Mouse (Mus musculus) spleen, adult 2 months (tissue): ENCODE measurements at regions not wholly inside any gene's neighbourhood (a gene's known extent, or its start where the extent isn't known, plus 50 kb on each side); places are given as distances from the start of the nearest gene placed in this dataset.

Experiments used
- DNase-seq, 2 experiments: peaks; one replicate each; pipeline versions ENCODE4 v3.0.0 to v3.0.0-alpha.2; 2012 to 2021; ENCODE audit warnings: low spot score in 2 of 2, low read depth in 1 of 2
- H3K27ac ChIP-seq: fragments of 200-500 bp; 2 replicates; pipeline ENCODE4 v1.5.1; 2012; ENCODE audit warnings: low read length, inconsistent platforms; ENCODE audit not compliant: insufficient read depth
- H3K27me3 ChIP-seq: fragments of 200-500 bp; 2 replicates; pipeline ENCODE4 v1.6.1; 2012; ENCODE audit warnings: mild to moderate bottlenecking, moderate library complexity, low read length, inconsistent platforms; ENCODE audit not compliant: control insufficient read depth, insufficient read depth
- H3K36me3 ChIP-seq: fragments of 200-500 bp; 2 replicates; pipeline ENCODE4 v1.6.1; 2012; ENCODE audit warnings: mild to moderate bottlenecking, low read length, inconsistent platforms; ENCODE audit not compliant: control insufficient read depth, insufficient read depth
- H3K4me1 ChIP-seq: fragments of 200-500 bp; 2 replicates; pipeline ENCODE4 v1.6.1; 2011; ENCODE audit warnings: inconsistent platforms; ENCODE audit not compliant: control insufficient read depth, insufficient read depth, insufficient read length
- H3K4me3 ChIP-seq: fragments of 200-500 bp; 2 replicates; pipeline ENCODE4 v1.5.1; 2011; ENCODE audit warnings: mild to moderate bottlenecking, inconsistent platforms; ENCODE audit not compliant: insufficient read depth, insufficient read length; ENCODE audit errors: extremely low read depth
- CTCF ChIP-seq: fragments of 200-500 bp; IDR thresholded peaks from 2 replicates; pipeline ENCODE4 v1.5.1; 2011; ENCODE audit warnings: mild to moderate bottlenecking, inconsistent platforms; ENCODE audit not compliant: insufficient read depth, insufficient read length, insufficient replicate concordance; ENCODE audit errors: extremely low read depth
- POLR2A ChIP-seq: fragments of 200-500 bp; IDR thresholded peaks from 2 replicates; pipeline ENCODE4 v1.6.1; 2011; ENCODE audit warnings: low read depth, low read length, inconsistent platforms
- WGBS: fragments of 180-500 bp; shearing (Covaris S2); methylation state at CpG from one replicate; pipeline ENCODE4 v1.1.7; 2018; 5-methylcytosine and 5-hydroxymethylcytosine counted together

GRCm38 (mm10) chr2:147709799-147710198, 337.0 kb downstream of the Foxa2 start:
- no peak for DNase-seq
- Histone ChIP-seq H3K36me3 (no peaks in the 10 kb centered on the region), H3K27me3 (no peaks in the 10 kb centered on the region), H3K27ac (no peak overlapping the region), H3K4me1 (no peaks in the 10 kb centered on the region), H3K4me3 (no peak overlapping the region)
- TF ChIP-seq CTCF (no peak), POLR2A (no peak)

GRCm38 (mm10) chr2:147707156-147707555, 339.6 kb downstream of the Foxa2 start:
- no peak for TF ChIP-seq CTCF
- no peak for TF ChIP-seq POLR2A
- 84% methylated on average over 6 of the region's 6 CpGs for WGBS

GRCm38 (mm10) chr2:147703981-147704380, 342.3 kb downstream of the Pax1 start:
- 83% methylated on average over 10 of the region's 10 CpGs for WGBS
- TF ChIP-seq POLR2A, result no peak
- no peak for TF ChIP-seq CTCF
- no peak for DNase-seq
- Histone ChIP-seq H3K36me3 (no peaks in the 10 kb centered on the region), H3K27ac (no peak overlapping the region), H3K4me3 (no peak overlapping the region), H3K27me3 (no peaks in the 10 kb centered on the region), H3K4me1 (no peaks in the 10 kb centered on the region)

More at GRCm38 (mm10) chr2:147707156-147707555, 339.6 kb downstream of the Foxa2 start:
- no peaks in the 10 kb centered on the region for H3K27me3 ChIP-seq
- no peak overlapping the region for H3K27ac ChIP-seq
- no peaks in the 10 kb centered on the region for H3K4me1 ChIP-seq
- DNase-seq, result no peak
- no peaks in the 10 kb centered on the region for H3K36me3 ChIP-seq
- H3K4me3 ChIP-seq, result no peak overlapping the region

- Histone ChIP-seq H3K27ac (no peak overlapping the region), H3K36me3 (no peaks in the 10 kb centered on the region), H3K4me1 (no peaks in the 10 kb centered on the region), H3K27me3 (no peaks in the 10 kb centered on the region), H3K4me3 (no peak overlapping the region)
- 74% methylated on average over 6 of the region's 6 CpGs for WGBS
- no peak for DNase-seq
- TF ChIP-seq POLR2A, result no peak
- no peak for TF ChIP-seq CTCF
These were observed 340.8 kb downstream of the Pax1 start for GRCm38 (mm10) chr2:147702330-147703063.

- 87% methylated on average over 6 of the region's 6 CpGs for WGBS
- Histone ChIP-seq H3K27ac (no peak overlapping the region), H3K27me3 (no peaks in the 10 kb centered on the region), H3K36me3 (no peaks in the 10 kb centered on the region), H3K4me1 (no peaks in the 10 kb centered on the region), H3K4me3 (no peak overlapping the region)
- TF ChIP-seq CTCF, result no peak
- no peak for TF ChIP-seq POLR2A
- DNase-seq, result no peak
These were observed 337.9 kb downstream of the Pax1 start for GRCm38 (mm10) chr2:147699524-147700081.

- H3K27me3 ChIP-seq, result no peaks in the 10 kb centered on the region
- WGBS, result 85% methylated on average over 10 of the region's 10 CpGs
These were observed 330.2 kb downstream of the Pax1 start for GRCm38 (mm10) chr2:147691896-147692295.

GRCm38 (mm10) chr2:147690506-147691208, 328.9 kb downstream of the Pax1 start:
- WGBS, result 86% methylated on average over 15 of the region's 15 CpGs
- H3K4me3 ChIP-seq, result no peak overlapping the region
- no peak overlapping the region for H3K27ac ChIP-seq
- DNase-seq, result no peak
- no peaks in the 10 kb centered on the region for H3K27me3 ChIP-seq
- TF ChIP-seq CTCF (no peak), POLR2A (no peak)
- no peaks in the 10 kb centered on the region for H3K4me1 ChIP-seq
- no peaks in the 10 kb centered on the region for H3K36me3 ChIP-seq

More at GRCm38 (mm10) chr2:147691896-147692295, 330.2 kb downstream of the Pax1 start:
- Histone ChIP-seq H3K4me1 (no peaks in the 10 kb centered on the region), H3K27ac (no peak overlapping the region), H3K36me3 (no peaks in the 10 kb centered on the region), H3K4me3 (no peak overlapping the region)
- TF ChIP-seq CTCF (no peak), POLR2A (no peak)
- no peak for DNase-seq
